Mouse (Mus musculus) urinary bladder, adult 18-20 months (tissue): ENCODE measurements at regions not wholly inside any gene's neighbourhood (a gene's known extent, or its start where the extent isn't known, plus 50 kb on each side); places are given as distances from the start of the nearest gene placed in this dataset.
A peak's percentile ranks its signal among the peaks of the same experiment; 100 is the strongest.

Experiments
- DNase-seq, 2 experiments: peaks; one replicate each; pipeline ENCODE4 v3.0.0; 2022; ENCODE audit warnings: low spot score in 2 of 2, mixed read lengths in 2 of 2

DNA sequence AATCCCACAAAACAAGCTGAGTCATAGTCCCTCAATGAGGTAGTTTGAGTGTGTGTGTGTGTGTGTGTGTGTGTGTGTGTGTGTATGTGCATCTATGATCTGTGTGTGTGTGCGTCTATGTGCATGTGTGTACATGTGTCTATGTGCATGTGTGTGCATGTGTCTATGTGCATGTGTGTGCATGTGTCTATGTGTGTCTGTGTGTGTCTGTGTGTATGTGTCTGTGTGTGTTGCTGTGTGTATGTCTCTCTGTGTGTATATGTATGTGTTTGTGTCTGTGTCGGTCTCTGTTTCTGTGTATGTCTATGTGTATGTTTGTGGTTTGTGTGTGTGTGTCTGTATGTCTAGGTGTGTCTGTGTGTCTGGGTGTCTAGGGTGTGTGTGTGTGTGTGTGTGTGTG lies 309.1 kb upstream of the Brinp3 start:
- DNase-seq = no peak

DNA sequence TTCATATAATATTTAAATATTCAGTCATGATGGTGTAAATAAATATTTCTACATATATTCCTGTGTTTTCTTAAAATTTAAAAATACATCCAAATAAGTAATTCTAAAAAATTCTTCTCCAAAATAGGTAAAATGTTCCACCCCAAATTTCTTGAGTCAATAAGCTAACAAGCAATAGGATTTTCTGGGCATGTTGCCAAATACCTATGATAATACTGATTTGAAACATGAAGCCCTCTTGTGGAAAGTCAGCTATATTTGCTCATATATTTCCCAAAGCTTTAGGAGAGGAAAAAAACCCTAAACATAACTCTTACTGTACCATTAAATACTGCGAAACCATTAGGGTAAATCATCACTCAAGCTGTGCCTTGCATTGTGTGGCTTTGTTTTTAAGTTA lies 282.9 kb upstream of the Brinp3 start:
- no peak for DNase-seq

DNA sequence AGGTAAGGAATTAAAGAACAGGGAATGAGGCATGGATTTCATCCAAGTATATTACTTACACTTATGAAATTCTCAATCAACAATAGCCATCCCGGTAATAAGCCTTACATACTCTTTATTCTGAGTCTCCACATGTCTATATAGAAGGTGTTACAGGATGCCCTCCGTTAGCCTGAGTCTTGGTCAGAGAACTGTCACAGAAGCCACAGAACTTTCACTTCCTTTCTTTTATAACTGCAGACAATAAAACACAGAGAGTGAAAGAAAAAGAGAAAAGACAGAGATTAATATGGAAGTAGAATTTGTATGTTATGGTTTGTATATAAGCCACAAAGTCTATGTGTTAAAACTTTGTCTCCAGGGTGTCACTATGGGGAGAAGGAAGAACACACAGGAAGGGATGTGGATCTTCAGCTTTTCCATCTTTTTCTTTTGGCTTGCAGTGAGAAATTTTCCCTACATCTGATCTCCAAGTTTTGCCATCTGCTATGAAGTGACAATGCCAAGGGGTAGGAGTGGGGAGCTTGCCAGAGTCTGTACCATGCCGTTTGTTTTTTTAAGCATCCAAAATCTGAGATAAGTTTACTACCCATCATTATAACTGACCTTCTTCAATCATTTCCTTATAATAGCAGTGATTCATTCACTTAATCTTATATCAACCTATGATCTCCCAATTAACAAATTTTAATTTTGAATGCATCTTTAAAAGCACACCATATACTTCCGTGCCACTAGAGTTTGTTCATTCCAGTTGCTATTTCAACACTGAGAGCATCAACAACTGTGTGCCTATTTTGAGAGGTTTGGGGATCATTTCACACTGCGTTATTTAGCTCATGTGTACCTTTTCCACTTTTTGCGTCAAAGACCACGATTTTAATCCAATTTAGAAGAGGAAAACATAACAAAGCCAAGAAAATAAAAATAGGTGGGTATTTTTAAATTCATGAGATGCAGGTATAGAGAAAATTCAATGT lies 262.8 kb upstream of the Brinp3 start:
- DNase-seq = no peak

DNA sequence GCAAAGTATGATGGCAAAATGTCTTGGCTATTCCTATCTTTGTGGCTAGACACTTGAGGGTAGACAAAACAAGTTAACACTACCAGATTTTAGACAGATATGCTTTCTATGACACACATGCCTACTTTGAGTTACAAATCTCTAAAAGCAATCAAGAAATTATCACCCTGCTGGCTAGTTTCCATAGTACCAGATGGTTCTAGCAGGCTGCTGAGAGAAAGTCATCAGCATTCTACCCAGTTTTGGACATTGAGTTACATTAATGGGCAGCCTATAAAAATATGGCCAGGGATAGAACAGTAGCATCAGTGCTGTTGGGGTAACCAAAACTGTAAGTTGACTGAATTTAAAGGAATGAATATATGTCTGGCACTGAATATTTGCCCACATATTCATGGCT lies 234.2 kb upstream of the Brinp3 start:
- no peak for DNase-seq

DNA sequence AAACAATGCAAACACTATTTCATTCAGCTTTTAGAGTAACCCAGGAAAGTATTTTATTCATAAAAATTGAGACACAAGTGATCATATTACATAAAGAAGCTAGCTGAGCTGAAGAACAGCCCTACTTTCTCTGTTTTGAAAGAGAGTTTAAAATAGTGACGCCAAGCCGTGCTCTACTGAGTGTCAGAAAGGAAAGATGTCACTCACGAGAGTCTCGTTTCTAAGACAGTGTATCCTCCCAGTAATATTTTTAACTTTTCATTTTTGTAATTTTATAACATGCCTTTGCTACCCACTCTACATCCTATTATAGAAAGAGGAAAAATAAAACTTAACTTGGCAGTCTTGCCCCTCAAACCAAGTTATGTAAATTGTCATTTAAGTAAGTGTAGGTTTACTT lies 195.5 kb upstream of the Brinp3 start:
- DNase-seq = no peak

DNA sequence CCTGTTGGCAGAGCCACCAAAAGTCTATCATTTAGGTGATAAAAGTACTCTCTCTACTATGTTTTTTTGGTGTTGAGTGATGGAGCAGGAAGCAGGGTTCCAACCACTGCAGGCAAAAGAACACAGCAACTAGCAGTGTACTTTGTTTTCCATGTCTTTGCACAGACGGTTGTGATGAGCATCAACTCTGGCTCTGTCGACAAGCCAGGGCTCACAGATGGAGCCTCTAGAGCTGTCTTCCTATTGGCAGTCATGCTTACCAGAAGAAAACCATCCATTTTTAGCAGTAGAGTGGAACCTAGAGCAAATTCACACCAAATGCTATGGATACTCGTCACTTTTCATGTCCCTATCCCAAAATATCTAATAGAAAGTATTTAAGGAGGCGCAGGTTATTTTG lies 182.0 kb upstream of the Brinp3 start:
- no peak for DNase-seq

DNA sequence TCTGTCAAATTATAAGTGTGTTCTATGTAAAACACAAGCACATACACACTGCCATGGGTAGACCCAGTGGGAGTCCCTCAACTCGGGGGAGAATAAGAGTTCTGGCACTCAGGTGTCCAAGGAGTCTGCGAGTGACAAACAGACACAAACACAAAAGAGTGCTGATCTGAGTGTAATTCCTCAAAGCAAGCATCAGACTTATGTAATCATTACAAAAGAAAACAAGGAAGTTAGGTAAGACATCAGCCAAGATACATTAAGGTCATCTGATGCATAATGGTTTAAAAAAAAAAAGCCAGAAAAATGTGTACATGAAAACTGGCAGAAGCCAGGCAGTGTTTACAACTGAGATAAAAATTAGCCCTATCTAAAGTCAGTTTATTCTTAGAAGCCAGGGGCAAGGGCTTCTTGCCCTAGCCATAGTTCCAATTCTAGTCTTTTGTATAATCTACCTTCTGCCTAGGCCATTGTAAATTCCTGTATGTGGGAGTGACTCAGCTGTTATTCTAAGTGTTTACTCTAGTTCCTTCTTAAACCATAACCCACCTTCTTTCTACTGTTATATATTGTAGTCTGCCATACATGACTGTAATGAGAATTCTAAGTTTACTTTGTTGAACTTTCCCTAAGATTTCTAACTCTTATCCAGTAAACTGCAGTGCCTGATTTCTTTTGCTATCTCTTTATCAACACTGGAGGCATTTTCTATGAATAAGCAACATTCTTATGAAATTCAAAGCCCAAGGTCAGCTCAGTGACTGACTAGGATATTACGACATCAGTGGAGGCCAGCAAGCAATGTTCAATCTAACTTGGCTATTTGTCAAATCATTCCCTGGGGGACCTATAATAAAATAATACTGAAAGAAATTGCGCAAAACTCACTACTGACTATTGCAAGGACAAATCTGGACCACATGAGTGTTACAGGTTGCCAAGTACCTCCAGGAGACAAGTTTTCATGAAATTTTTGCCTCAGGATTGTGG lies 178.1 kb upstream of the Brinp3 start:
- peak in 1 of 2 experiments; percentile 0 for DNase-seq

DNA sequence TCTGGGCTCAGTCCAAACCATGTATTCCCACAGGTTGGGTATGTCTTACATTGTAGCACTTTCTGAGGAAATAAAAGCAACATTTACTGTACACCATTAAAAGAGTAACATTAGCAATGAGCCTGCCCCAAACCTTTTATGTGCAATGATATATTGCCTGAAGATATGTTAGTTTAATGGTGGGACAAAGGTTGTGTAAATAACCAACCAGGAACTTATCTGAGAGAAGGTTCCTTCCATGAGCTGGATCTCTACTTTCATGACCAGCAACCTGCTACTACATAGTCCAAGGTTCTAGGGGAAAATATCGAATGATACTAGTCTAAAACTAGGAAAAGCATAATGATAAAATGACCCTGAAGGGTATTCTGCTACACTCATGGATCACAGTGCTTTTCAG lies 172.5 kb upstream of the Brinp3 start:
- DNase-seq = no peak

DNA sequence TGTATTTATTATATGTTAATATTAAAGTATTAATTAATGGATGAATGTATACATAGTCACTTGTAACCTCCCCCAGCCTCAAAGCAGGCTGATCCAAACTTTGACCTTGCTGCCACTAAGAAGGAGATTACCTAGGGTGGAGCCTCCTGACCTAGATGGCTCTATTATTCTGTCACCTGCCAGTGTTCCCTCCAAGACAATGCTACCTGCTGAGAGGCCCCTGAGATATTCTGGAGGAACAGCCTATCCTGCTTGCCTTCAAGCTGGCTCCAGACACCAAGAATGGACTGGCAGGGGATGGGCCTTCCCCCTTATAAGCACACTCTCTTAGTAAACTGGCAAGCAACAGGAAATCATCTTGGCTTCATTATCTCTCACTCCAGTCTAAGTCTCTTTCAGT lies 171.7 kb upstream of the Brinp3 start:
- no peak for DNase-seq

DNA sequence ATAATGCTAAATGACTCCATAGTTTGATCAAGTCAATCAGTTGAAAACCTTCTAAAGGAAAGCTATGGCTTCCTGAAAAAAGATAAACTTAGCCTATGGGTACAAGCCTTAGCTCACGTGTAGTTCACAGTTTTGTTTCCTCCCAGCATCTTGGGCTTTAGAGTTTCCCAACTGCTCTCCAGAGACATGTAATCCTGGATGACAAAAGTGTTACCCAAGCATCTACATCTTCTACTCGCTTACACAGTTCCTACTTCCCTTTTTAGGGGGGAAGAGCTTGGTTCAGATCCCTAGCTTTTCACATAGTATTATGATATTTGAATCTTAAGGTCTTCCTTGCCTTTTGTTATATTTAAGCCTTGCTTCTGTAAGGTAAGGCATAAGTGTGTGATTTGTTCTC lies 157.5 kb upstream of the Brinp3 start:
- no peak for DNase-seq

DNA sequence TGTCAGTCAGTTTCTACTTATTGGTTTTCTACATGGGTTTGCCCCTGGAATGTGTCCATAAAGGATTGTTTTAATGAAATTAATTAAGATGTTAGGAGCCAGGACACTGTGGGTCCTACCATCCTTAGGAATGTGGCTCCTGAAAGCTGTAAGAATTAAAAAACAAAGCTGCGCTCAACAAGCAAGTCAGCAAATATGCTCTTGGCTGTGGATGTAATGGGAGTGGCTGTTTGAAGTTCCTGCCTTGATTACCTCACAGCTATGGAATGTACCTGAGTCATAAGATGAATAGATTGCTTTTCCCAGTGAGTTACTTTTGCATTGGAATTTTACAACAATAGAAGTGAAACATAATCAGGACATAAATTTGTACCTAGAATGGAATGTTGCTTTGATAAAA lies 137.6 kb upstream of the Brinp3 start:
- no peak for DNase-seq

DNA sequence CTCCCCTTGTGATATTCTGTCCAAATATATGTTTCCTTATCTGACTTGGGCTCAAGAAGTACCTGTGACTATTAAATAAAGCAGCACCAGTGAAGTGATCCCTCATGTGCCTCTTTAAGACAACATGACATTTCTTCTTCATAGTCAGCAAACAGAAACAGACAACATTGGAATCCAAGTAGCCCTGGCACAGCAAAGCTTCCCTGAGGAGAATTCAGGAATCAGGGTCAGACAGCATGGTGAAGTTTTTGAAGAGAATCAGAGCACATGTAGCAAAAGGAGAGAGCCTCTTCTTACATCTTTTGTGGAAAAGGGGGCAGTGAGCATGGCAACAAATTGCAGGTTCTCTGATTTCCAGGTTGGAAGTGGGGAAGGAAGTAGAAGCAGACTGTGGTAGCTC lies 136.3 kb upstream of the Brinp3 start:
- DNase-seq = no peak

DNA sequence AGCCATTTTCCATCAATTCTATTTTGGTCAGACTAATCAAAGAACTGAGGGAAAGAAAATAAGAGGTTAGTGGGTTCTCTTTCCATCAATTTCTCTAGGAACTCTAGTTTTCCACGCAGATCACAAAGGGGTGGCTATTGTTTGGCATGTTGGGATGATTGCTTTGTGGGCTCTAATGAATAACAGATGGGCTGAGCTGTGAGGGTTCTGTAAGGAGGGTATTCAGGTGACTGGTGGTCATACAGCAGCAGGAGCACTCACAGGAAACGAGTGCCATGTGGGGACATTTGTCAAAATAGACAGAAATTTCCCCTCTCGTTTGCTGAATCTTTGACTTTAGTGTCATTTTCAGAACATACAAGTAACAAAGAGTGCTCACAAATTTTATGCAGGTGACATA lies 134.9 kb upstream of the Brinp3 start:
- no peak for DNase-seq

DNA sequence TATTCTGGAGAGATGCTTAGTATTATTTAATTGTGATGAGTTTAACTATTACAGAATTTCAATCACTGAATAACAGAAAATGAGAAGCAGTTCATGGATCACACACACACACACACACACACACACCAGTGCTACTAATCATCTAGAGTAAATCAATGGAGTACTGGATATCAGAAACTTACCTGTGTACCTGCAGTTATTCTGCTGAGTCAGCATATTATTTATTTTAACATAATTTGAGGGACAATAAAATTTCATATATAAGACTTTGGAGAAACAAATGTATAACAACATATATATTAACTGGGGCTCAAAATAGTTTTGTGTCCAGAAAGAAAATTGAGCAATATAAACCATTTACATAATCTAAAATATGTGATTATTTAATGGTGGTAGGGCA lies 134.4 kb upstream of the Brinp3 start:
- no peak for DNase-seq

DNA sequence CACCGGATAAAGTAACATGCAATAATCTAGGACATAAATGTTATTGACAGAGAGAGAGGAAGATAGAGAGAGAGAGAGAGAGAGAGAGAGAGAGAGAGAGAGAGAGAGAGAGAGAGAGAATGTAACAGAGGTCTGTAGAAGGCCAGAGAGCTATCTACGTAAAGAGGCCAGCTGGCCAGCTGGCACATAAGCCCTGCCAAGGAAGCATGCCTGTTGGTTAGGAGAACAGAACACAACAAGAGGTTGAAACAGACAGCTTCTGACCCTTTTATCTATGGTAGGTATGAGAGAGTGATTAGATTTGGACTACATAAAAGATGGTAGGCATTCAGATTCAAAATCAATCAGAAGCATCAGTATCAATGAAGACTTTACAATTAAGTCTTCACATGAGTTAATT lies 130.8 kb upstream of the Brinp3 start:
- DNase-seq = no peak
